Mouse (Mus musculus): ENCODE measurements around the gene Thumpd1.
"Not testable (repeated sequence)": the region's sequence is repeated elsewhere in the genome, so short reads cannot be mapped to it uniquely, and the experiment has no call there.

Gene Thumpd1

GRCm38 (mm10) chr7:119720253-119720946 is at the start of gene Thumpd1:
Thumpd1 (minus strand) TSS chr7:119720798.
- DNase-seq = peak; percentile 95

GRCm38 (mm10) chr7:119769895-119770294 is 49.3 kb upstream of the Thumpd1 start:
- no peak for DNase-seq

DNA sequence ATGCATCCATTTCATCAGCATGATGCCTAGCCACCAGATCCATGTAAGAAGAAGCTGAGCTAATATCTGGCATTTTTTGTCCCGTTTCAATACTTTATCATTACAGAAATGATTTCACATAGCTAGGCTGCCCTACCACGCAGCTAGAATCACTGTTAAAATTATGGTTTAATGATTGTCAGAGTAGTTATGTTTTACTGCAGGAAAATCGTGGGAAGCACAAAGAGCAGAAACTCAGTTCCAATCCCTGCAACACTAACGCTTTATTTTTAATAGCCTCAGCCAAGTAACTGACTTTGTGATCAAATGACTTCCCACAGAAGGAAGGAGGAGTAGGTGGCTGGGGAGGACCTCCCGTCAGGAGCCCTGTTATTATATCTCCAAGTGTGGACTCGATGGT is 46.4 kb upstream of the Thumpd1 start:
- DNase-seq = no peak

GRCm38 (mm10) chr7:119764377-119764776 is 43.8 kb upstream of the Thumpd1 start:
- no peak for DNase-seq

DNA sequence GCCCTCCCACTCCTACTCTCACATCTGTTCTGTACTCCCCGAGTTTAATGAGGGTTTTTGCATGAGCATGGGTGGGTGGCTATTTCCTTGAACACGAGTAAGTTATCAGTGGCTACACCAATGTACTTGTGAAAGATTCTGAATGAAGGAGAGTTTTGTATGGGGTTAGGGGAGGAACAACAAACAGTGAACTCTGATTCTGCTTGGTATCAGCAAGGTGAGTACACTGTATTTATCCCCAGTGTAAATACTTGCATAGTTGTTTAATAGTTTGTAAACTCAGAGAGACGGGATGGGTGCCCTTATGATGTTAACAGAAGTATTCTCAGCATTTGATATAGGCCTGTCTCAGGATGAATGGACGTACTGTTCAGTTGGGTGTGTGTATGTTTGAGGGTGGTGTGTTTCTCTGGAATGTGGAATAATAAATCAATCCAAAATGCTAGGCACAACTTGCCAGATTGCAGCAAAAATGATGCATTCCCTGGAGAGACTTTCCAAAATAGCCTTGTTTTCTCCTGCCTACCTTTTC is 41.6 kb upstream of the Thumpd1 start:
- DNase-seq = no peak

DNA sequence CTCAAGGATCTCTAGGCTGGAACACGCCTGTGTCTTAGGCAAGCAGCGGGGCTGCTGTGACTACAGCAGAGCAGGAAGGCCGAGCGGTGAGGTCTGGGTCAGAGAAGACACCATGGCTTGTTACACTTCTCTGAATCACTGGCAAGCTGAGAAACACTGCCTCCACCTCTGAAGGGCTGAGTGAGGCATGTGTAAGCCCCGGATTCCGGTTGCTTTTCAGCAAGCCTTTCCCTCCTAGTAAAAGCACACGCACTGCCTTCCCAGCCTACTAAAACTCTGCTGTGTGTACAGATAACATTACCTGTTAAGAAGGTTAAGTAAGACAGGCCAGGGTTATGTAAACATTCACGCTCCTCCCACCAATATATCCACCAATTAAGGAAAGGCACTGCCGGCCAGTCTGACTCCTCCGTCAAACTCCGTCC is 39.9 kb upstream of the Thumpd1 start, which contains the start of gene Acsm3:
Gene Acsm3, plus strand, starts transcription at position 397 of the 425 bp plus-strand sequence.
- DNase-seq = no peak

DNA sequence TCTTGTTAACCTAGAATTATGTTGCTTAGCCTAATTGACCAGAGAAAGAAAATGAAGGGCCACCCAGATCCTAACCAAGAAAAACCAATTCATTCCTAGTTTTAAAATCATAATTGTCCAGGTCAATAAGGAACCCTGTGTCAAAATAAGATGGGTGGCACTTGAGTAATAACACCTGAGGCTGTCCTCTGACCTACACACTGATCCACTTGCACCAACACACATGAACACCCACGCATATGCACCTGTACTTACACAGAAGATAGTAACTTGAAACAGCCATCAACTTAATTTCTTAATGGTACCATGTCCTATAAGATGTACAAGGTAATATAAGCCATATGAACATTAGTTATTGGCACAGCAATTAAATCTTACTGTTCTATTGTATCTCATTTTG is 33.1 kb upstream of the Thumpd1 start:
- no peak for DNase-seq

- no peak for DNase-seq
These were observed 29.3 kb upstream of the Thumpd1 start for GRCm38 (mm10) chr7:119749942-119750341.

GRCm38 (mm10) chr7:119748761-119749160 is 28.2 kb upstream of the Thumpd1 start:
- no peak for DNase-seq

- no peak for DNase-seq
These were observed 25.3 kb upstream of the Thumpd1 start for GRCm38 (mm10) chr7:119745869-119746268.

GRCm38 (mm10) chr7:119744321-119744720 is 23.7 kb upstream of the Thumpd1 start:
- DNase-seq = no peak

DNA sequence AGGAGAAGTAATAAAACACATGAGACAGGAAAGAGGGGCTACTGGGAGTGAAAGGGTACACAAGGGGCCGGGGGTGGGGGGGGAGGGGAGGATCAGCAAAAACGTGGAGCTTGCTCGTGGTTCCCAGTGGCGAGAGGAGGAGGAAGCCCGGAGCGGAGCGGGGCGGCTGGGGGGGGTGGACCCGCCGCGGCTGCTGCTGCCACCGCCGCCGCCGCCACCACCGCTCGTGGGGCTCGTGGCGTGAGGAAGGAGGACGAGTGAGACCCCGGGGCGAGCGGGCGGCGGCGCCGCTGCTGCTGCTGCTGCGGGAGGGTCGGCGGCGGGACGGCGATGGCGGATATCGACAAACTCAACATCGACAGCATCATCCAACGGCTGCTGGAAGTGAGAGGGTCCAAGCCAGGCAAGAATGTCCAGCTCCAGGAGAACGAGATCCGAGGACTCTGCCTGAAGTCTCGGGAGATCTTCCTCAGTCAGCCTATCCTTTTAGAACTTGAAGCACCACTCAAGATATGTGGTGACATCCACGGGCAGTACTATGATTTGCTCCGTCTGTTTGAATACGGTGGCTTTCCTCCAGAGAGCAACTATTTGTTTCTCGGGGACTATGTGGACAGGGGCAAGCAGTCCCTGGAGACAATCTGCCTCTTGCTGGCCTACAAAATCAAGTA is 19.3 kb upstream of the Thumpd1 start:
- not testable (repeated sequence) for DNase-seq

DNA sequence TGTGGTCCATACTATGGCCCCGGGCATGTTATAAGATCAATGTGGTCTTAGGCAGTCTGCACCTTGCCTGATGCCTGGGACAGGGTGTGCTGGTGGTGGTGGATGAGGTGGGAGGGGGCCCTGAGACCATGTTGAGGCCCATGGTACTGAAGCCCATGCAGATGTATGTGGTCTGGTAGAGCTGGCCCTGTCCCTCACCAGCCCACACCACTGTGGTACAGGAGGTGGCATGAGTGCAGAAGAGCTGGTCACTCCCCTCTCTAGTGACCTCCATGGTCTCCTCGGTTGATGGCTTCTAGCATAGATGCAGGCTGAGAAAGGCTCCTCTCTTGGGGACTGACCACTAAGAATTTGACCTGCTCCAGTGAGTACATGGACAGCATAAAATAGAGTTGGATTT is 18.3 kb upstream of the Thumpd1 start:
- no peak for DNase-seq

- DNase-seq = peak in 1 of 2 experiments; percentile 16
These were observed 10.7 kb upstream of the Thumpd1 start for GRCm38 (mm10) chr7:119731262-119731661.

- DNase-seq = no peak
These were observed 7.0 kb upstream of the Thumpd1 start for GRCm38 (mm10) chr7:119727621-119728020.

DNA sequence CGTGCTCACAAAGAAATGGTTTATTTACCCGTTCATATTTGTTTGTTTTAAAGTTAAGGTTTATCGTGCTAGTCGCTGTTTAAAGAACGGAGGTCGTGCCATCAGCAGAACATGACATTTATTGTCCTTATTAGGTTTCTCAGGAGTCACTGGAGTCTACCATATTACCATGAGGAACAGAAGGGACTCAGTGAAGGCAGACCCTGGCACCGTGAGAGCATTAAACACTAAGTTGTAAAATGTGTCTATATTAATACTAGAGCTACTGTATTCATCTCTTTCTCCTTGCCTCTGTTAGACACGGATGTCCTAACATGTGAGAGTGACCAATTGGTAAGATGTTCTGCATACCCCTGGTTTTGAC is 331 bp upstream of the Thumpd1 start:
- no peak for DNase-seq

GRCm38 (mm10) chr7:119714111-119714510 is 6.5 kb downstream of the Thumpd1 start:
- DNase-seq = no peak

GRCm38 (mm10) chr7:119694926-119695325 is 25.7 kb downstream of the Thumpd1 start:
- DNase-seq = no peak

DNA sequence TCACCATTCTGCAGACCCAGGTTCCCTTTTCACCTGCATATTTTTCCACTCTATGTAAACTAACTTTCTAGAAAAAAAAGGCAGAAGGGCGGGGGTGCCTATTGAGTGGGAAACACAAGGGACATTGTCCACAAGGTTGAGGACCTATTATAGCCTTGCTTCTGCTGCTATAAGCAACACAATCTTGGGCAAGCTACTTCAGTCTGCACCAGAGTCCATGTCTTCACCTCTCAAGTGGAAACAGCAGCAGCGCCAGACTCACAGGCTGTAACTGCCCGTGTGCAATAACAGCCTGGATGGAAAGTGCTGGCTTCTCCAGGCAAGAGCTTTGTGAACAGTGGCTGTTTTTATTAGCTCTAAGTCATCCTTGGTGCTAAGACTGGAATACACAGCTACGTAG is 28.3 kb downstream of the Thumpd1 start:
- no peak for DNase-seq

DNA sequence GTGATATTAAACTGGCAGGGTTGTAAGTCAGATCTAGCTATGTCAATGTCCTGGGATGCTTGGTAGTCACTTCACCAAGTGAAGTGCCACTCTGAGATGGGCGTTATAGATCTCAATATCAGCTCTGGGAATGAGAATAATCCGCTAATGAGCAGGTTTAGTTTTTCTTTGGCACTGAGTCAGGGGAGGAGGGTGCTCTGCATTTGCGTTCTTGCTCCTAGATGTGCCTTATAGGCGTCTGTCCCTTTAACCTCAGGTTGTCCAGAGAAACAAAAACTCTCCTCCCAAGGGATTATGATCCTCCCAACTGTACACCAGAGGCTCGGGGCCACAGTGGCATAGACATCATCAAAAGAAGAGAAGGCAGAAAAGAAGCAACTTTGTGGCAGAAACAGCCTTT is 30.9 kb downstream of the Thumpd1 start, which contains the start of gene Acsm4:
Gene Acsm4, plus strand, starts transcription at position 301 of the 400 bp plus-strand sequence.
- DNase-seq = no peak

- no peak for DNase-seq
These were observed 37.9 kb downstream of the Thumpd1 start for GRCm38 (mm10) chr7:119682699-119683098.

DNA sequence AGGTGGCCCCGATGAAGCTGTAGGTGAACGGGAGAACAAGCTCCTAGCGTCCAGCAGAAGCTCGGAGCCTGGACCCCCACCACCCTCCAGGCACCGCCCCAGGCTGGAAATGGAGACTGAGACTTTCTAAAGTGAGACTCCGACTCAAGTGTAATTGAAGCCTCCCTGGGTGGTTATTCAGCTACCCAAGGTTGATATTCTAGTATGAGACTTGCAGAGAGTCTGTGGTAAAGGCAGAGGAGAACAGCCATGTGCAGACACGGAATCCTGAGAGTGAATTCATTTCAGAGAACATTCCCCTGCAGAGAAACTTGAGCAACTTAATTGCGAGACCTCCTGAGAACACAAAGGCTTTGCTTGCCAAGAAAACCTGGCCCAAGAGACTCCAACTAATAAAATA is 40.5 kb downstream of the Thumpd1 start:
- DNase-seq = no peak

DNA sequence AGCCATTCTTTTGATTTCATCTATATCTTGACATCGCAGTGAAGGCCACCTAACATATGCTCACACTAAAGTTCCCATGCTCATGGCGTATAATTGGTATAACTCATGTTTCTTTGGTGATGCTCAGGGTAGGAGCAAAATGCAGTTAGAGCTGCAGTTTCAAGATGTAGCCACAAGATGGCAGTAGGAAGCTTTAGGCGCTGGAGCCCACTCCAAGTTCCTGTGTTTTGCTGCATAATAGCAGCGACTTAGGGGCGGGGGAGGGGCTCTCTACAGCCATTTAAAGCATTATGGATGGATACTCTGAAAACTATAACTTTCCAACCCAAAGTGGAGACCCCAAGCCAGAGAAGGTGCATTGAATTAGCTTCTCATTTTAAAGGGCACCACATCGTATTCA is 47.1 kb downstream of the Thumpd1 start:
- DNase-seq = peak in 1 of 2 experiments; percentile 17

- no peak for DNase-seq
These were observed 49.7 kb downstream of the Thumpd1 start for GRCm38 (mm10) chr7:119670925-119671324.

Measured in lung, postnatal 4 days (tissue).